Mouse (Mus musculus) brain, embryonic 14.5 days (tissue): ENCODE results near the gene Setx.

ENCODE experiments used
- CTCF ChIP-seq: fragments of 200-500 bp; IDR thresholded peaks from 2 replicates; pipeline ENCODE4 v1.5.1; 2012; ENCODE audit warnings: inconsistent platforms, mild to moderate bottlenecking, moderate library complexity, borderline replicate concordance; ENCODE audit not compliant: insufficient read depth, insufficient read length; ENCODE audit errors: extremely low read depth
- POLR2A ChIP-seq: fragments of 200-500 bp; IDR thresholded peaks from 2 replicates; pipeline ENCODE4 v1.6.1; 2012; ENCODE audit warnings: mild to moderate bottlenecking, inconsistent platforms, borderline replicate concordance; ENCODE audit not compliant: poor library complexity, insufficient read depth, insufficient read length, severe bottlenecking; ENCODE audit errors: extremely low read depth

GRCm38 (mm10) chr2:29098786-29099185 lies 25.2 kb upstream of the Setx start:
- TF ChIP-seq CTCF (no peak), POLR2A (no peak)
